Mouse (Mus musculus): ENCODE data around the gene Irgc1. TPM values are rescaled to one million over a fixed set of nuclear protein-coding genes. Genes with fewer than 3 reads are reported as not detected.

Gene Irgc1
- total and polyA plus RNA-seq, 3 experiments: not detected

- Histone ChIP-seq H3K9ac (ENCODE audit: control insufficient read depth, low read depth, low read length, poor library complexity, severe bottlenecking) (no peak overlapping the region), H3K4me3 (ENCODE audit: control insufficient read depth in 1 of 2, insufficient read depth in 1 of 2, low read depth in 2 of 2, low read length in 2 of 2) (no peak overlapping the region), H3K27me3 (ENCODE audit: control insufficient read depth in 1 of 2, insufficient read depth in 2 of 2, low read length in 2 of 2) (no peaks in the 10 kb centered on the region), H3K9me3 (replicated peaks; ENCODE audit: insufficient read depth, low read length) (no peaks in the 10 kb centered on the region), H3K27ac (ENCODE audit: control insufficient read depth, low read depth, low read length) (no peak overlapping the region), H3K79me2 (ENCODE audit: control insufficient read depth, insufficient read depth, low read length, poor library complexity) (no peaks in the 10 kb centered on the region), H3K4me1 (ENCODE audit: control insufficient read depth in 1 of 2, insufficient read depth in 2 of 2, low read length in 2 of 2) (no peaks in the 10 kb centered on the region), H3K36me3 (ENCODE audit: control insufficient read depth in 1 of 2, insufficient read depth in 2 of 2, low read length in 2 of 2) (no peaks in the 10 kb centered on the region)
- TF ChIP-seq TAL1 (IDR thresholded peaks at IDR 0.05; ENCODE audit: low read length) (no peak), TCF12 (IDR thresholded peaks at IDR 0.05; ENCODE audit: low read depth, low read length) (no peak), MAX (IDR thresholded peaks at IDR 0.05; ENCODE audit: low read length) (no peak), TBP (IDR thresholded peaks at IDR 0.05; ENCODE audit: low read depth, low read length) (no peak), HCFC1 (IDR thresholded peaks at IDR 0.05; ENCODE audit: low read depth, low read length) (no peak), POLR2AphosphoS5 (IDR thresholded peaks at IDR 0.05; ENCODE audit: borderline replicate concordance, low read depth, low read length) (no peak), ZC3H11A (IDR thresholded peaks at IDR 0.05; ENCODE audit: low read depth, low read length) (no peak), ZMIZ1 (IDR thresholded peaks at IDR 0.05; ENCODE audit: low read depth, low read length) (no peak), KAT2A (conservative IDR thresholded peaks at IDR 0.05; ENCODE audit: low read depth, low read length) (no peak), USF2 (IDR thresholded peaks at IDR 0.05; ENCODE audit: borderline replicate concordance in 1 of 2, insufficient read depth in 1 of 2, low read depth in 1 of 2, low read length in 2 of 2) (no peak), E2F4 (IDR thresholded peaks at IDR 0.05; ENCODE audit: borderline replicate concordance, low read depth, low read length) (no peak), MAFK (IDR thresholded peaks at IDR 0.05; ENCODE audit: borderline replicate concordance, low read depth, low read length) (no peak), MEF2A (IDR thresholded peaks at IDR 0.05; ENCODE audit: extremely low read depth, insufficient replicate concordance, low read depth, low read length, poor library complexity, severe bottlenecking) (no peak), UBTF (IDR thresholded peaks at IDR 0.05; ENCODE audit: borderline replicate concordance, insufficient read depth, low read depth, low read length) (no peak)
- DNase-seq (ENCODE audit: low read depth, low spot score): no peak
Measured at GRCm38 (mm10) chr7:24472442-24472841, 20.3 kb upstream of the Irgc1 start.

- Histone ChIP-seq H3K79me2 (ENCODE audit: control insufficient read depth, insufficient read depth, low read length, poor library complexity) (no peaks in the 10 kb centered on the region), H3K4me3 (ENCODE audit: control insufficient read depth in 1 of 2, insufficient read depth in 1 of 2, low read depth in 2 of 2, low read length in 2 of 2) (no peak overlapping the region), H3K27me3 (ENCODE audit: control insufficient read depth in 1 of 2, insufficient read depth in 2 of 2, low read length in 2 of 2) (no peaks in the 10 kb centered on the region), H3K4me1 (ENCODE audit: control insufficient read depth in 1 of 2, insufficient read depth in 2 of 2, low read length in 2 of 2) (no peaks in the 10 kb centered on the region), H3K9ac (ENCODE audit: control insufficient read depth, low read depth, low read length, poor library complexity, severe bottlenecking) (no peak overlapping the region), H3K36me3 (ENCODE audit: control insufficient read depth in 1 of 2, insufficient read depth in 2 of 2, low read length in 2 of 2) (no peaks in the 10 kb centered on the region), H3K27ac (ENCODE audit: control insufficient read depth, low read depth, low read length) (no peak overlapping the region), H3K9me3 (replicated peaks; ENCODE audit: insufficient read depth, low read length) (no peaks in the 10 kb centered on the region)
- TF ChIP-seq SIN3A (IDR thresholded peaks at IDR 0.05; ENCODE audit: low read length) (no peak), CTCF (IDR thresholded peaks at IDR 0.05 in 2 of 3, conservative IDR thresholded peaks at IDR 0.05 in 1 of 3; ENCODE audit: control insufficient read depth in 1 of 3, insufficient read depth in 1 of 3, low read depth in 2 of 3, low read length in 3 of 3, poor library complexity in 1 of 3, severe bottlenecking in 1 of 3) (no peak), UBTF (IDR thresholded peaks at IDR 0.05; ENCODE audit: borderline replicate concordance, insufficient read depth, low read depth, low read length) (no peak), POLR2AphosphoS2 (IDR thresholded peaks at IDR 0.05; ENCODE audit: low read length) (no peak), GABPA (IDR thresholded peaks at IDR 0.05; ENCODE audit: low read depth, low read length) (no peak), KAT2A (conservative IDR thresholded peaks at IDR 0.05; ENCODE audit: low read depth, low read length) (no peak), USF2 (IDR thresholded peaks at IDR 0.05; ENCODE audit: borderline replicate concordance in 1 of 2, insufficient read depth in 1 of 2, low read depth in 1 of 2, low read length in 2 of 2) (no peak), USF1 (IDR thresholded peaks at IDR 0.05; ENCODE audit: low read depth, low read length) (no peak), NRF1 (IDR thresholded peaks at IDR 0.05; ENCODE audit: insufficient read depth, low read depth, low read length, poor library complexity, severe bottlenecking) (no peak), ZMIZ1 (IDR thresholded peaks at IDR 0.05; ENCODE audit: low read depth, low read length) (no peak), MYB (IDR thresholded peaks at IDR 0.05; ENCODE audit: low read depth, low read length) (no peak), GATA1 (IDR thresholded peaks at IDR 0.05; ENCODE audit: low read depth, low read length) (no peak), ETS1 (IDR thresholded peaks at IDR 0.05; ENCODE audit: low read depth, low read length) (no peak), HCFC1 (IDR thresholded peaks at IDR 0.05; ENCODE audit: low read depth, low read length) (no peak), E2F4 (IDR thresholded peaks at IDR 0.05; ENCODE audit: borderline replicate concordance, low read depth, low read length) (no peak), MYC (IDR thresholded peaks at IDR 0.05; ENCODE audit: low read depth, low read length) (no peak), CHD2 (IDR thresholded peaks at IDR 0.05; ENCODE audit: low read length) (no peak), BHLHE40 (IDR thresholded peaks at IDR 0.05; ENCODE audit: borderline replicate concordance, low read depth, low read length) (no peak)
- DNase-seq (ENCODE audit: low read depth, low spot score): no peak
Measured at GRCm38 (mm10) chr7:24470356-24470755, 18.3 kb upstream of the Irgc1 start.

All from MEL (cell line).